16 mouse cellular contexts compared by ENCODE assay signal in genomic region chr17:33695471-33695870, GRCm38 (mm10).
"Had no signal": no experiment of that assay in that cellular context is flagged by ENCODE, and none has a peak within 500 bp of the region (broad histone marks: within the 10 kb centered on the region; RNA-seq: fewer than 3 reads in every experiment).

No protein-coding gene starts in this region.

- H3K4me3 ChIP-seq: neural tube, embryonic 13.5 days; neural tube, embryonic 15.5 days; stomach, embryonic 15.5 days had no signal

- H3K9ac ChIP-seq: neural tube, embryonic 13.5 days; neural tube, embryonic 15.5 days; stomach, embryonic 15.5 days had no signal

- H3K27ac ChIP-seq: neural tube, embryonic 13.5 days; neural tube, embryonic 15.5 days; stomach, embryonic 15.5 days; stomach, postnatal 0 days had no signal

- H3K9me3 ChIP-seq: neural tube, embryonic 13.5 days; neural tube, embryonic 15.5 days; stomach, embryonic 15.5 days had no signal

- H3K27me3 ChIP-seq: neural tube, embryonic 13.5 days; neural tube, embryonic 15.5 days; stomach, embryonic 15.5 days had no signal

- H3K4me2 ChIP-seq: neural tube, embryonic 13.5 days; neural tube, embryonic 15.5 days; stomach, embryonic 15.5 days had no signal

- DNase-seq: retina, postnatal 1 day; right cerebral cortex, adult 18-20 months; right cerebral cortex, postnatal 14 days; right cerebral cortex, postnatal 25 days; right cerebral cortex, postnatal 4 days; spleen, adult 18-20 months; thymus, adult 18-20 months; thymus, adult 2 months; thymus, postnatal 14 days; thymus, postnatal 25 days; thymus, postnatal 36 days; thymus, postnatal 4 days had no signal

- H3K4me1 ChIP-seq: neural tube, embryonic 13.5 days; neural tube, embryonic 15.5 days; stomach, embryonic 15.5 days had no signal
